Mouse (Mus musculus) spleen, postnatal 10 days (tissue): ENCODE results near the gene Npepl1.

Experiments
- DNase-seq, 2 experiments: peaks; one replicate each; pipeline ENCODE4 v3.0.0; 2021 to 2022; ENCODE audit warnings: low spot score in 2 of 2

The Npepl1 gene

DNA sequence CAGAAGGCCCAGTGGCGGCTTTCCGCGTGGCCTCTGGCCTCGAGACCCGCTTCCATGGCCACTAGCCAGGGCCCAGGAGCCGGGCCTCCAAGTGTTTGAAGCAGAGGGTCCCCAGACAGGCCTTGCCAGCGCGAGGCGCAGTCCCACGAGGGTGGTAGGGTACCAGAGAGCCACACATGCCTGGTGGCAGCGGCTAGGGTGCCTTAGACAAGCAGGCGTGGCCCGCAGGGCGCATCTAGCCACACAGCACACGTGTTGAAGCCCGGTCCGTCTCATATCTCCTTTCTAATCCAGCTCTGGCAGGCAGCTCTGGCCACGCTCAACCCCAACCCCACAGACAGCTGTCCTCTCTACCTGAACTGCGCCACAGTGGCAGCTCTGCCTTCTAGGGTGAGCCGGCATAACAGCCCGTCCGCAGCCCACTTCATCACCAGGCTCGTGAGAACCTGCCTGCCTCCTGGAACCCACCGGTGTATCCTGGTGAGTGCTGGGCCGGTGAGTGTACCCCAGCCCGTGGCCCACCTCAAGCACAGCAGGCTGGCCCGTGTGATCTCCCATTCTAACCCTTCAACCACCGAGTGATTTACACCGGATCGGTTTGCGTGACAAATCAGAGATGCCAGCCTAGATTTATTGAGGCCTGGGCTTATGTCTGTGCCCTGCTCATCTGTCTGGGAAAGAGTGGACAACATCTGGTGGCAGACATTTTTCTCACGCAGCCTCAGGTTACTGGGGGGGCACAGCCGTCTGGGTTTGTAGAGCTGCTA is 817 bp downstream of the Npepl1 start:
- DNase-seq = peak; percentile 56 to 58

DNA sequence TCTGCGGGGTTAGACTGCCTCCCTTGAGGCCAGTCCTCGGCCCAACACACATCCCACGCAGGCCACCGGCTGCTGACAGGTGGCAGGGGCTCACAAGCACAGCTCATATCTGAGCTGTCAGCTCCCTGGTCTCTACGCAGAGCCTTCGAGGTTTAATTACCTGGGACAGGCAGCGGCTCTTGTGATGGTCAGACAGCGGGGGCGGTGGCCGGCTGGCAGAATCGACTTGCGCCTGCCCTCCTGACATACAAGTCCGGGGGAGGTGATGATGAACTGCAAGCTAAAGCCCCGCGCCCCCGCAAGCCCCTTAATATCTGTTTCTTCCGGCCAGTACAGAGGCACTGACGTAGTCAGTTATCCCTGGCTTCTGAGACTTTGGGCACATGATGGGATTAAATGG is 2.8 kb downstream of the Npepl1 start:
- no peak for DNase-seq

DNA sequence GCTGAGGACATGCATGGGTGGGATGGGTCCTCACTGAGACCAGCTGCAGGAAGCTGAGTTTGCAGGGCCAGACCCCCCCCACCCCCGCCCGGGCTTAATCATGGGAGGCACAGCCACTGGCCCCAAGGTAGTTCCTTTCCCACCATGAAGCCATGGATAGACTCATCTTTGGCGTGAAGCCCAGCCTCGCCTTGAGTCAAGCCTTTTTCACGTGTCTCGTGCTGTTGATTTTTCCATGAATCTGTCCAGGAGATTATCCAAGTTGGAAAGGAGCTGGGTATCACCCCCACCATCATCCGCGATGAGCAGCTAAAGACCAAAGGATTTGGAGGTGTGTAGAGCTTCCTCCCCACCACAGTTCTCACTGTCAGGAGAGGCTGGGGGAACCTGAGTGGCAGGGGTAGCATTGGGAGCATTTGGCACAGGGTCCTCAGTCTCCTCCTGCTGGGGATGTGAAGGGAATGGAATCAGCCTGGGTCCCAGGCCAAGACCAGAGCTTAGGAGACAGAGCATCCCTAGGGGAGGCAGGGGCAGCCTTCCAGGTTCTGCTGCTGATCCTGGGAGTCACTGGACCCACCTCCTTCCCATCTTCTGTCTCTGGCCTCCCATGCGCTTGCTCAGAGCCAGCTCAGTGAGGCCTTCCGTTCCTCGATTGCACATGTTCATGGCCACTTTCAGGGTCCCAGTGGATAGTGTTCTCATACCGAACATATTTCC is 4.2 kb downstream of the Npepl1 start:
- no peak for DNase-seq

DNA sequence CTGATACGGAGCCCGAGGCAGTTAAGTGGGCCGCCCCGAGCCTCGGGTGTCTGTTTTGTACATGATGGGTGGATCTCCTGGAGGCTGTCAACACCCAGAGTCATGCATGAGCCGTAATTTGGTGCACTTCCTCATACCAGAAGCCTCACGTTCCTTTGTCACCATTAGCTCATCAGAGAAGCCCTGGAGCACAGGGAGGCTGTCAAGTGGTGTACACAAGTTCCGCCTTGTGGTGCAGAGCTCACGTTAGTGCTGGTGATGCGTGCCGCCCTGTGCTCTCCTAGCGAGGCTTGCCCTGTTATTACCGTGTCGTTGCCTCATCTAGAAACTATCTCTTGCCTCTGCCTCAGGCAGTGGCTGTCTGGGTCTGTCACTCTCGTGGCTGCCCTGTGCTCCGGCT is 6.8 kb downstream of the Npepl1 start:
- no peak for DNase-seq

DNA sequence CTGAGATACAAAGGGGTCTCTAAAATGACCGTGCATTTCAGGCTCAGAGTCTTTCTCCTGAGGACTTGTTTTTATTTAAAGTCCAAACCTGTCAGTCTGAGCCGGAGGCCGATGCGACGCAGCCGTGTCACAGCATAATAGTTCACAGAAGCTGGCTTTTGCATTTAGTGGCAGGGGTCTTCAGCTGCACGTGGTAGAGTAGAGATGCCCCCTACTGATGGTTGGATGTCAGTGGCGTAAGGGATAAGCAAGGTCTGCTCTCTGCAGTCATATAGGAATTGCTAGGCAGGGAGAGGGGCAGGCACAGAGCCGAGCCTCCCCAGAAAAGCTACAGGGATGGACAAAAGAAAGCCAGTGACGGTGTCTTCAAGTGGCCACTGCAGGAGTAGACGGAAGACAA is 8.0 kb downstream of the Npepl1 start:
- DNase-seq = no peak

DNA sequence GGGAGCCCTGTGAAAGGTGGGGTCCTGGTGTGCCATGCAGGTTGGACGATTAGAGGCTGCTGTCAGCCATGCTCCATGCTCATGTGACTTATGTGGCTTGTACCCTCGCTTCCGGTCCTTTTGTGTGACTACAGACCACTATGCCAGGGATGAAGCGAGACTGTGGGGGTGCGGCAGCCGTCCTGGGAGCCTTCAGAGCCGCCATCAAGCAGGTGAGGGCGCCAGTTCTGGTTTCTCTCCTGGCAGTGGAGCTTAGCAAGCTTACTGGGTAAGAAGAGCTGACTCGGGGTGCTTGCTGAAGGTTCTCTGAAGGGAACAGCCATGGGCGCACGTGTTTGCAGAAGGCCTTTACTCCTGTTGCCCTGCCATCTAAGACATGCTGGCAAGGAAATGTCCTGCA is 9.1 kb downstream of the Npepl1 start:
- no peak for DNase-seq

DNA sequence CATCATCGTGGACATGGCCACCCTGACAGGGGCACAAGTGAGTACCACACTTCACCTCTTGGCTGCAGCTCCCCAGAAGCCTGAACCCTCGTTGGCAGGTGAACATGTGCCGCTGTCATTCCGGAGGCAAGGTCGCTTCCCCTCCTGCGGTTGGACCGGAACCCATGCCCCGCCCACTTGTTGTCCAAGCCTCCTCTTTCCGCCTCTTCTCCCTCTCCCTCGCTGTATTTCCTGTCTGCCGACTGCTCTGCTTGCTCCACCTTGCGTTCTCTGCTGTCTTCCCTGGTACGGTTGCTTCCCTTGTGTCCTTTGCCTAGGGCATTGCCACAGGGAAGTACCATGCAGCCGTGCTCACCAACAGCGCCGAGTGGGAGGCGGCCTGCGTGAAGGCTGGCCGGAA is 10.5 kb downstream of the Npepl1 start:
- no peak for DNase-seq

DNA sequence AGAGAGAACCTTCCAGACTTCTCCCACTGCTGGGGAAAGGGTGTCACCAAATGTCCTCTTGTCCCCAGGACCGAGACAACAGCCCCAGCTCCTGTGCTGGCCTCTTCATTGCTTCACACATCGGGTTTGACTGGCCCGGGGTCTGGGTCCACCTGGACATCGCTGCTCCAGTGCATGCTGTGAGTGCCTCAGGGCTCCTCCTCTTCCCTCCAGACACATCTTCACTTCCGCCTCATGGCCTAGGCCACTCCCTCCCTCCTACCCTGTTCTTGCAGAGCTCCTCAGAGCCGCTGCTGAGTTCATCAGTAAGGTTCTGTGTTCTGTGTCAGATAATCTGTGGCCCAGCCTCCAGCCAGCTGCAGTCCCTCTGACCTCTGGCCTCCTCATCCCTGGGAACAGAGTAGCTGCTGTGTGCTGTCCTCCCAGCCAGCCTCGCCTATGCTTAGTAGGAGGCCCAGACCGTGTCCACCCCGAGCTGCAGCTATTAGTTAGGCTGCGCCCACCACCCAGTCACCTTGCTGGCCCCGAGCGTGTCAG is 11.3 kb downstream of the Npepl1 start:
- no peak for DNase-seq

DNA sequence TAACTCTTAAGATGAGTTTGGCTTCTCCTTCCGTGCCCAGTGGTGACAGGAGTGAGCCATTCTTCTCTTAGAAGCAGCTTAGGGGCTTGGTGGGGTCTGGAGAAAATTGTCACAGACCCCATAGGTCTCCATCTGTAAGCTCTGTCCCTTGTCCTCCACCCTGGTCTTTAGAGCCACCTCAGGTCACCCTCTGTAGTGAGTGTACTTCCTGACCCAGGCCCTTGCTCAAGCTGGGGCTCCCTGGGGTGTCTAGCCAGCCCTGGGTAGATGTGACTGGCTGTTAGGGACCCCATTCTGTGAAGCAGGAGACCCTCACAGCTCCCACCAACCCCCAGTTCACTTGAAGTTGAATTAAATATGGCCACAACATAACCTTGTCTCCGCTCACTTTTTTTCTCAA is 12.2 kb downstream of the Npepl1 start:
- DNase-seq = no peak

DNA sequence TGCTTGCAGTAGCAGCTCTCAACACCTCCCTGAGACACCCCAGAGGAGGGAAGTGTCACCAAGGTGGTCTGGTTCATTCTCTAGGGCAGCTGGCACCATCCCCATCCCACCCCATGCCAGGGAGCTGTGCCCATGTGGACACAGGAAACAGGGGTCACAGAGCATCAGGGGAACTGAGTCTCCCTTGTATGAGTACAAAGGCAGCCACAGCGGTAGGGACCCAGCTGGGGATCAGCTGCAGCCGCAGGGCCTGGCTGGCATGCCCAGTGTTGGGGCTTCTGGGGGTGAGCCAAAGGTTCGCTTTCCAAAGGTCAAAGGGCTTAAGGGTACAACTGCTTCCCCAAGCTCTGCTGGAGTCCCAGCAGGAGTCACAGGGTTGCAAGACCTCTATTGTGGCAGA is 13.6 kb downstream of the Npepl1 start:
- no peak for DNase-seq

DNA sequence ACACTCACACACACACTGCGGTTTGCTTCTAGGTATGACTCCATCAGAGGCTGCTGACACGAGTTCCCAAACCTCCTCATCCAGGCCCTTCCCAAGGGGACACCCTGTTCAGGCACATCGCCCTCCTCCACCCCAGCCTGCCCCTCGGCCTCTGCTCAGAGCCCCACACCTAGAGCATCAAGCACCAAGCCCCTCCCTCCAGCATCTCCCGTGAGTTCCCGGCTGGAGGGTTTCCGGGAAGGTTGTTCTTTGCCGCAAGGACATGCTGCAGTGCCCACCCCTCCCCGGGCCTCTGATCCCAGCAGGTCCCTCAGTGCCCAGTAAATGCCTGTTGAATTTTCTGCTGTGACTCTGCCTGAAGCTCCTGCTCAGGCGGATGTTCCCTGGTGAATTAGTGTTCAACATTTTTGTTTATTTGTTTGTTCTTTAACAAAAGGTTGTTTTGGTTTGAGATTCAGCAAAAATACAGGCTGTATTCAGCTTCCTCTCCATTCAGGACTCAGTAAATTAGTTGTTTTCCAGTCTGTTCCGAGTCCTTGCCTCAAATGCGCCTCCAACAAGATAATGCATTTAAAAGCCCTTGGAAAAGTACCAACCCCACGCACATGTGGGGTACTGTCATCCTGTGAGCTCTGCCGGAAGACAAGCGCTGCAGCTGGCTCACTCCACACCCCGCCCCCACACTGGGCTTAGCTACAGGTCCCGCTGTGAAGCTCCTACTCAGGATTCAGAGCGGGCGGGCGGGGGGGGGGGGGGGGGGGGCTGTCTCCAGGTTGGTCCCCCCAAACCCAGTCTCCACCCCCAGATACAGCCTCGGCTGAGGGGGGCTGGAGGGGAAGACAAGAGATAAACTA is 16.6 kb downstream of the Npepl1 start:
- peak in 1 of 2 experiments; percentile 31 for DNase-seq

DNA sequence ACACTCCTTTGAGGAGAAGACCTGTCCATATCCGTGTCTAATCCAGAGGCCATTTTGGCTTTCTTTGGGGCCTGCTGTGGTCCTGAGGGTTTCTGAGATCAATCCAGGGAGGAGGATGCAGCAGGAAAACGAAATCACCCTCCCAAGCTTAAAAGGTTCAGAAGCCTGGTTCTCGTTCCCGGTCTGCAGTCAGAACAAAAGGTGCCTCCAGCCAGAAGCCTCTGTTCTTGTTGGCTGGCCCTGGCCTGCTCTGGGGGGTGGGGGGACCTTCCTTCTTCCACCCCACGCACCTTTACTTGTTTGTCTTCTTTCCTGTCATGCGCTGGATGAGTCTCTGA is 17.2 kb downstream of the Npepl1 start:
- no peak for DNase-seq

DNA sequence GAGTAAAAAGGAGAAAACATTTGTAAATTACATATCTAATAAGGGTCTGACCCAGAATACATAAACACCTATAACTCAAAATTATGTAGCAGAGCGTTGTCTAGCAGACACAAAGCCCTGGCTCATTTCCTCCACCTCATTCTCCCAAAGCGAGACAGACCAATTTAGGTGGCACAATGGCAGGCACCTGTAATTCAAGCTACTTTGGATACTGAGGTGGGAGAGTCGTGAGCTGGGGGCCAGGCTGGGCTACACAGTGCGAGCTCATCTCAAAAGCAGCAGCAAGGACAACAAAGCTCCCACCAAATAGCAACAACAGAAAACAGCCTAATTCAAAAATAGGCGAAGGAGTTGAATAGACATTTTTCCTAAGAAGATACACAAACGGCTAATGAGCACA is 18.8 kb downstream of the Npepl1 start:
- DNase-seq = no peak

DNA sequence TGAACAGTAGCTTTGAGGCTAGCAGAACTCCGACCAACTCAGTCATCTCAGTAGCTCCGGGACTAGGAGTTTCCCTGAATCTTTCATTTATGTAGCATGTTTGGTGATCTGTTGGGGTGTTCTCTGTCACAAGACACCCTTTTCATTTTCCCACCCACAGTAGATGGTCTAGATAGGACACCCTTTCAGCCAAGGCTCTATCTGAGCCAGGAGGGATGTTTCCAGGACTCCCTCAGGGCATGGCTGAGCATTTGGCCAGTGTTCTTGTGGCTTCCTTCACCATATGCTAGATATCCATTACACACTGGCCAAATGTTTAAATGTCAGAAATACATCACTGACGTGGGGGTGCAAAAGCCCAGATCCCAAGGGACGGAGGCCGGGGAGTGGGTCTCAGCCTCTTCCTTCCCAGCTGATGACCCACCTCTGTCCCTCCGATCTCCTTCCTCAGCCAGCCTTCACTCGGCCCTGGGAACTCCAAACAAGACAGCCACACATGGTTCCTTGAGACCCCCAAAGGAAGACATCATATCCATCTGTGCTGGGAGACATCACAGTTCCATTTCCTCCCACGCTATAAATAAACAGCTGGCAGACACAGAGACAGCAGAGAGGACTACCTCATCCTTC is 20.4 kb downstream of the Npepl1 start:
- no peak for DNase-seq

DNA sequence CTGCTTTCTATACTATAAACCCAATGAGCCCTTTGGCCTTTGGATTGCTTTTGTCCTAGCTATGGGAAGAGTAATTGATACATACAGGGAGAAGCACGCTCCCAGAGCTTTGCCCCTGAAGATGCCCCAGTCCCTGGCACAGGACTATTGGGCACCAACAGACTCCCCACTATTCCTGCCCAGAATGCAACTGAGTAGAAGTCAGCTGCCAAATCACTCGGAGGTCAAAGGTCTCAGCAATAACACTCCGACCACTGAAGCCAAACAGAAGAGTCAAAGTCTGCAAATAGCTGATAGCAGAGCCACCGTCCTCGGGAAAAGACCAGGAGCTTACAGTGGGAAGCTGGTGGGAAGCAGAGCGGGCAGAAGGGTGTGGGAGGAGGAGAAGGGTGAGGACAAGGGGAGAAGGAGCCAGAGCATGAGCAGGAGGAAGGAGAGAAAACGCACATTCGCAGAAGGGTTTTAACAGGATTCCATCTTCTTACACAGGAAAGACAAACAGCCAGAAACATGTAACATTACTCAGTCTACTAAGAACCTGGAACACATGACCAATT is 22.3 kb downstream of the Npepl1 start:
- DNase-seq = no peak

DNA sequence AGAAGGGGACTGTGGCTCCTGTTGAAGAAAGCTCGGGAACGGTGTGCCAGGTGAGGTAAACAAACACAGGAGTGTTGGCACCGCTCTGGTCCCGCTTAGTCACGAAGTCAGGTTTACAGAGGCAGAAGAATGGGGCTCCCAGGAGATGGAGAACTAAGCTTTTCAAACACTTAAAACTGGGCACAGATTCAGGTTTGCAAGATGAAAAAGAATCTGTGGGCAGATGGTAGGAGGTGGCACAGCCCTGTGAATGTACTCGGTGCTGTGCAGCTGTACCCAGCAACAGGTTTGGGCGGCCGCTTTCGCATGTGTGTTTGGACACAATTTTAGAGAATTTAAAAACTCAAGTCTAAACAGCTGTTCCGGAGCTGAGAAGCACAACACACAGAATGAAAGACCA is 48.9 kb downstream of the Npepl1 start:
- no peak for DNase-seq

DNA sequence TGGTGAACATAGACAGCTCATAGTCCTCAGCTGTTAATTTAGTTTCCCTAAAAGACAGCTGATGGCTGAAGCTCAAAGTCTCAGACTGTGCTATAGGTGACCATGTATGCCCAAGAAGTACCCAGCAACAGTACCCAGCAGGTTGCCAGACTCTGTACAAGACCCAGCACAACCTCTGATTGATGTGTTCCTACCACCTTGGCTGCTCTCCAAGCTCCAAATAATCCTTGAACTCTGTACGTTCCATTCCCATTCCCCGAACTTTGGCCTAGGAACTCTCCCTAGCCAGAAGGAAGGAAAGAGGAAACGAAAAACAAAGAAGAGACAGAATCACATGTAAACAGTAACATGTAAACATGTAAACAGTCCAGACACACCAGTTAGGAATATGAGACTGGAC is 50.3 kb downstream of the Npepl1 start:
- no peak for DNase-seq
